Mouse (Mus musculus): Measurements from ENCODE around the gene Gpr108. TPM values are rescaled to one million over a fixed set of nuclear protein-coding genes. Genes with fewer than 3 reads are reported as not detected.

The Gpr108 gene
- polyA plus RNA-seq, 1 experiment from 2014 or later, result 21.1 TPM

GRCm38 (mm10) chr17:57237181-57237580 is 11.1 kb downstream of the Gpr108 start:
- Histone ChIP-seq H3K4me2 (ENCODE audit: low read length) (no peak overlapping the region), H3K9ac (ENCODE audit: low read depth, low read length) (no peak overlapping the region), H3K27ac (ENCODE audit: low read length) (no peak overlapping the region), H3K9me3 (replicated peaks; ENCODE audit: control insufficient read depth, low read length, poor library complexity, severe bottlenecking) (no peaks in the 10 kb centered on the region; the same call in 1 of the 2 replicates), H3K27me3 (ENCODE audit: control insufficient read depth, insufficient read depth, low read depth, low read length) (no peaks in the 10 kb centered on the region), H3K4me1 (ENCODE audit: control insufficient read depth, insufficient read depth, low read length) (no peaks in the 10 kb centered on the region), H3K4me3 (ENCODE audit: low read depth, low read length) (no peak overlapping the region), H3K36me3 (ENCODE audit: control insufficient read depth, insufficient read depth, low read length) (peaks cover 14% of the 10 kb centered on the region)
- WGBS, result 95% methylated on average over 9 of the region's 9 CpGs
- ATAC-seq, result no peak

GRCm38 (mm10) chr17:57235803-57236202 is 12.4 kb downstream of the Gpr108 start:
- Histone ChIP-seq H3K27me3 (ENCODE audit: control insufficient read depth, insufficient read depth, low read depth, low read length) (no peaks in the 10 kb centered on the region), H3K36me3 (ENCODE audit: control insufficient read depth, insufficient read depth, low read length) (peaks cover 9% of the 10 kb centered on the region; the same call in 1 of the 2 replicates), H3K9ac (ENCODE audit: low read depth, low read length) (no peak overlapping the region), H3K9me3 (replicated peaks; ENCODE audit: control insufficient read depth, low read length, poor library complexity, severe bottlenecking) (no peaks in the 10 kb centered on the region), H3K4me2 (ENCODE audit: low read length) (no peak overlapping the region), H3K4me1 (ENCODE audit: control insufficient read depth, insufficient read depth, low read length) (no peaks in the 10 kb centered on the region), H3K4me3 (ENCODE audit: low read depth, low read length) (no peak overlapping the region), H3K27ac (ENCODE audit: low read length) (no peak overlapping the region)
- 88% methylated on average over 5 of the region's 5 CpGs for WGBS
- 0 out of 2 replicates have a peak, but pooled peaks have one; percentile 11 for ATAC-seq

GRCm38 (mm10) chr17:57234254-57234928 is 13.9 kb downstream of the Gpr108 start:
- Histone ChIP-seq H3K9ac (ENCODE audit: low read depth, low read length) (no peak overlapping the region), H3K27ac (ENCODE audit: low read length) (no peak overlapping the region), H3K27me3 (ENCODE audit: control insufficient read depth, insufficient read depth, low read depth, low read length) (no peaks in the 10 kb centered on the region), H3K4me3 (ENCODE audit: low read depth, low read length) (no peak overlapping the region), H3K4me2 (ENCODE audit: low read length) (no peak overlapping the region), H3K9me3 (replicated peaks; ENCODE audit: control insufficient read depth, low read length, poor library complexity, severe bottlenecking) (no peaks in the 10 kb centered on the region), H3K36me3 (ENCODE audit: control insufficient read depth, insufficient read depth, low read length) (peaks cover 9% of the 10 kb centered on the region; the same call in 1 of the 2 replicates), H3K4me1 (ENCODE audit: control insufficient read depth, insufficient read depth, low read length) (no peaks in the 10 kb centered on the region)
- ATAC-seq, result no peak
- 84% methylated on average over 12 of the region's 12 CpGs for WGBS

- whole genome bisulfite sequencing, result 56% methylated on average over 7 of the region's 7 CpGs
- Histone ChIP-seq H3K4me1 (ENCODE audit: control insufficient read depth, insufficient read depth, low read length) (no peaks in the 10 kb centered on the region), H3K9me3 (replicated peaks; ENCODE audit: control insufficient read depth, low read length, poor library complexity, severe bottlenecking) (no peaks in the 10 kb centered on the region), H3K4me3 (ENCODE audit: low read depth, low read length) (no peak overlapping the region), H3K36me3 (ENCODE audit: control insufficient read depth, insufficient read depth, low read length) (peaks cover 9% of the 10 kb centered on the region; the same call in 1 of the 2 replicates), H3K9ac (ENCODE audit: low read depth, low read length) (no peak overlapping the region; the same call in 1 of the 2 replicates), H3K27me3 (ENCODE audit: control insufficient read depth, insufficient read depth, low read depth, low read length) (no peaks in the 10 kb centered on the region), H3K4me2 (ENCODE audit: low read length) (no peak overlapping the region), H3K27ac (ENCODE audit: low read length) (no peak overlapping the region)
- ATAC-seq, result no peak
These were observed 15.2 kb downstream of the Gpr108 start for GRCm38 (mm10) chr17:57233038-57233437.

GRCm38 (mm10) chr17:57232200-57232599 is 16.0 kb downstream of the Gpr108 start:
- Histone ChIP-seq H3K27me3 (ENCODE audit: control insufficient read depth, insufficient read depth, low read depth, low read length) (no peaks in the 10 kb centered on the region), H3K9ac (ENCODE audit: low read depth, low read length) (no peak overlapping the region), H3K4me2 (ENCODE audit: low read length) (no peak overlapping the region), H3K4me1 (ENCODE audit: control insufficient read depth, insufficient read depth, low read length) (no peaks in the 10 kb centered on the region), H3K4me3 (ENCODE audit: low read depth, low read length) (no peak overlapping the region), H3K27ac (ENCODE audit: low read length) (no peak overlapping the region), H3K36me3 (ENCODE audit: control insufficient read depth, insufficient read depth, low read length) (peaks cover 5% of the 10 kb centered on the region; the same call in 1 of the 2 replicates), H3K9me3 (replicated peaks; ENCODE audit: control insufficient read depth, low read length, poor library complexity, severe bottlenecking) (no peaks in the 10 kb centered on the region)
- ATAC-seq, result no peak
- WGBS, result 91% methylated on average over 1 of the region's 1 CpGs

GRCm38 (mm10) chr17:57231321-57231771 is 16.9 kb downstream of the Gpr108 start:
- Histone ChIP-seq H3K27ac (ENCODE audit: low read length) (no peak overlapping the region), H3K9ac (ENCODE audit: low read depth, low read length) (no peak overlapping the region), H3K4me2 (ENCODE audit: low read length) (no peak overlapping the region), H3K4me3 (ENCODE audit: low read depth, low read length) (no peak overlapping the region), H3K4me1 (ENCODE audit: control insufficient read depth, insufficient read depth, low read length) (no peaks in the 10 kb centered on the region), H3K9me3 (replicated peaks; ENCODE audit: control insufficient read depth, low read length, poor library complexity, severe bottlenecking) (no peaks in the 10 kb centered on the region), H3K27me3 (ENCODE audit: control insufficient read depth, insufficient read depth, low read depth, low read length) (no peaks in the 10 kb centered on the region), H3K36me3 (ENCODE audit: control insufficient read depth, insufficient read depth, low read length) (peaks cover 2% of the 10 kb centered on the region; the same call in 1 of the 2 replicates)
- ATAC-seq, result no peak

GRCm38 (mm10) chr17:57230728-57231125 is 17.5 kb downstream of the Gpr108 start:
- Histone ChIP-seq H3K27me3 (ENCODE audit: control insufficient read depth, insufficient read depth, low read depth, low read length) (no peaks in the 10 kb centered on the region), H3K9ac (ENCODE audit: low read depth, low read length) (no peak overlapping the region), H3K27ac (ENCODE audit: low read length) (no peak overlapping the region), H3K9me3 (replicated peaks; ENCODE audit: control insufficient read depth, low read length, poor library complexity, severe bottlenecking) (no peaks in the 10 kb centered on the region), H3K4me1 (ENCODE audit: control insufficient read depth, insufficient read depth, low read length) (no peaks in the 10 kb centered on the region), H3K36me3 (ENCODE audit: control insufficient read depth, insufficient read depth, low read length) (peaks cover 2% of the 10 kb centered on the region; the same call in 1 of the 2 replicates), H3K4me3 (ENCODE audit: low read depth, low read length) (no peak overlapping the region), H3K4me2 (ENCODE audit: low read length) (no peak overlapping the region)
- WGBS, result 78% methylated on average over 6 of the region's 6 CpGs
- no peak for ATAC-seq

- no peaks in the 10 kb centered on the region for H3K9me3 ChIP-seq (replicated peaks; ENCODE audit: control insufficient read depth, low read length, poor library complexity, severe bottlenecking)
- ATAC-seq, result no peak
- H3K36me3 ChIP-seq (ENCODE audit: control insufficient read depth, insufficient read depth, low read length), result no peaks in the 10 kb centered on the region; the same call in 1 of the 2 replicates
- H3K4me3 ChIP-seq (ENCODE audit: low read depth, low read length), result no peak overlapping the region
- no peaks in the 10 kb centered on the region for H3K4me1 ChIP-seq (ENCODE audit: control insufficient read depth, insufficient read depth, low read length)
- WGBS, result 83% methylated on average over 15 of the region's 15 CpGs
- H3K27me3 ChIP-seq (ENCODE audit: control insufficient read depth, insufficient read depth, low read depth, low read length), result no peaks in the 10 kb centered on the region
- H3K9ac ChIP-seq (ENCODE audit: low read depth, low read length), result no peak overlapping the region
- no peak overlapping the region for H3K27ac ChIP-seq (ENCODE audit: low read length)
- H3K4me2 ChIP-seq (ENCODE audit: low read length), result no peak overlapping the region
These were observed 18.2 kb downstream of the Gpr108 start for GRCm38 (mm10) chr17:57229851-57230727.

- H3K4me3 ChIP-seq (ENCODE audit: low read depth, low read length), result no peak overlapping the region
- H3K4me1 ChIP-seq (ENCODE audit: control insufficient read depth, insufficient read depth, low read length), result no peaks in the 10 kb centered on the region
- WGBS, result 82% methylated on average over 3 of the region's 3 CpGs
- ATAC-seq, result no peak
- H3K27ac ChIP-seq (ENCODE audit: low read length), result no peak overlapping the region
- H3K27me3 ChIP-seq (ENCODE audit: control insufficient read depth, insufficient read depth, low read depth, low read length), result no peaks in the 10 kb centered on the region
- H3K9ac ChIP-seq (ENCODE audit: low read depth, low read length), result no peak overlapping the region
- H3K36me3 ChIP-seq (ENCODE audit: control insufficient read depth, insufficient read depth, low read length), result no peaks in the 10 kb centered on the region
- no peaks in the 10 kb centered on the region for H3K9me3 ChIP-seq (replicated peaks; ENCODE audit: control insufficient read depth, low read length, poor library complexity, severe bottlenecking)
- no peak overlapping the region for H3K4me2 ChIP-seq (ENCODE audit: low read length)
These were observed 19.4 kb downstream of the Gpr108 start for GRCm38 (mm10) chr17:57228873-57229272.
